Mouse (Mus musculus) stomach, postnatal 0 days (tissue): ENCODE data around the gene Gtf2i.

ENCODE experiments used
- CTCF ChIP-seq: IDR thresholded peaks from 2 replicates; pipeline ENCODE4 v1.5.1; 2016; ENCODE audit warnings: antibody characterized with exemption, low read depth, mild to moderate bottlenecking, moderate library complexity
- EP300 ChIP-seq: optimal IDR thresholded peaks from 2 replicates; pipeline ENCODE3; 2016; ENCODE audit warnings: antibody characterized with exemption

GRCm38 (mm10) chr5:134329311-134329710, 14.8 kb upstream of the Gtf2i start:
- no peak for TF ChIP-seq EP300
- no peak for TF ChIP-seq CTCF
